ENCODE assay signal across 14 mouse cellular contexts in the genomic region with DNA sequence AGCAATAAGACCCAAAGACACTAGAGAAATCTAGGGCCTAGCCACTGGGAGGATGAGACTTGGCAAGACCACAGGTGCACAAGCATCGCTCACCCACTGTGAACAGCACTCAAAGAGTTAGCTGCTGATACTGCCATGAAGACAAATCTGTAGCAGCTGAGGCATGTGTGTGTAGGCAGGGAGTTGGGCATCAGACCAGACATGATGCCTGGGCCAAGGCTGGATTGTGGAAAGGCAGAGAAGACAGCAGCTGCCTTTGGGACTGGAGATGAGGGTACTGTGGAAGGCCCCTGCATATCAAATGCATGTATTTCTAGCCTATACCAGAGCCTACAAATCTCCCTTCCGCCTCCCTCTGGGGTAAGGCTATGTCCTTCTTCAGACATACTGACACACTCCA.
A peak's percentile ranks its signal among the peaks of the same experiment; 100 is the strongest.
DNase-seq lines count a peak whose midpoint lies in the region; ATAC-seq lines count a peak whose summit lies in the region.
"Had no signal": no experiment of that assay in that cellular context is flagged by ENCODE, and none has a peak within 500 bp of the region (broad histone marks: within the 10 kb centered on the region; RNA-seq: fewer than 3 reads in every experiment).

No protein-coding gene starts in this region.

- ATAC-seq in cerebellum, adult (ENCODE audit: insufficient number of reproducible peaks, low FRiP score, low TSS enrichment): no peak
- ATAC-seq: forebrain, embryonic 16.5 days; intestine, postnatal 0 days; liver, embryonic 12.5 days; lung, postnatal 0 days had no signal

- DNase-seq in cerebellum, postnatal 14 days: peak; percentile 72 to 73
- peak; percentile 82 for DNase-seq in layer of hippocampus, adult 11-12 months (ENCODE audit: low spot score)
- DNase-seq in left cerebral cortex, adult 18-20 months (ENCODE audit: low spot score in 2 of 2): peak; percentile 45 to 59
- peak; percentile 37 for DNase-seq in right cerebral cortex, postnatal 14 days
- no peak for DNase-seq in adipocyte (ENCODE audit: low spot score)
- no peak for DNase-seq in urinary bladder, adult 18-20 months (ENCODE audit: low spot score in 2 of 2)
- no peak for DNase-seq in kidney, postnatal 4 days
- DNase-seq: B cell, adult 2 months; kidney, postnatal 36 days had no signal

Comparison
In these comparisons a context has a peak if more than half of its experiments do, and no peak if none do; other contexts are left out.
1. DNase-seq: peak in cerebellum, postnatal 14 days (2 of 2), layer of hippocampus, adult 11-12 months (single experiment), left cerebral cortex, adult 18-20 months (2 of 2) and right cerebral cortex, postnatal 14 days (single experiment); none in adipocyte (single experiment), urinary bladder, adult 18-20 months (0 of 2) and kidney, postnatal 4 days (0 of 2).